Mouse (Mus musculus) small intestine, adult 2 months (tissue): ENCODE data around the gene Il18. TPM values are rescaled to one million over a fixed set of nuclear protein-coding genes. Genes with fewer than 3 reads are reported as not detected.

Source experiments
- H3K27ac ChIP-seq: fragments of 200-500 bp; 2 replicates; pipeline ENCODE4 v1.5.1; 2012; ENCODE audit warnings: low read depth, low read length, control low read depth, inconsistent platforms; ENCODE audit not compliant: insufficient read depth
- H3K27me3 ChIP-seq: fragments of 200-500 bp; 2 replicates; pipeline ENCODE4 v1.6.1; 2012; ENCODE audit warnings: mild to moderate bottlenecking, moderate library complexity, low read length, inconsistent platforms; ENCODE audit not compliant: control insufficient read depth, insufficient read depth
- H3K36me3 ChIP-seq: fragments of 200-500 bp; 2 replicates; pipeline ENCODE4 v1.6.1; 2012; ENCODE audit warnings: mild to moderate bottlenecking, low read length, control low read depth, inconsistent platforms; ENCODE audit not compliant: control insufficient read depth, insufficient read depth
- H3K4me1 ChIP-seq: fragments of 200-500 bp; 2 replicates; pipeline ENCODE4 v1.6.1; 2012; ENCODE audit warnings: low read length, inconsistent platforms, mixed read lengths; ENCODE audit not compliant: control insufficient read depth, insufficient read depth, insufficient read length
- H3K4me3 ChIP-seq: fragments of 200-500 bp; 2 replicates; pipeline ENCODE4 v1.5.1; 2012; ENCODE audit warnings: low read depth, mild to moderate bottlenecking, control low read depth, inconsistent platforms, low read length, moderate library complexity
- CTCF ChIP-seq: fragments of 200-500 bp; IDR thresholded peaks from 2 replicates; pipeline ENCODE4 v1.5.1; 2012; ENCODE audit warnings: low read depth, mild to moderate bottlenecking, control low read depth, inconsistent platforms, low read length, moderate library complexity, mixed read lengths; ENCODE audit not compliant: insufficient replicate concordance, insufficient read length; ENCODE audit errors: extremely low read depth
- POLR2A ChIP-seq: fragments of 200-500 bp; IDR thresholded peaks from 2 replicates; pipeline ENCODE4 v1.6.1; 2012; ENCODE audit warnings: low read depth, mild to moderate bottlenecking, control low read depth, inconsistent platforms, low read length, moderate library complexity
- WGBS: fragments of 180-500 bp; shearing (Covaris S2); methylation state at CpG from one replicate; pipeline ENCODE4 v1.1.7; 2018; 5-methylcytosine and 5-hydroxymethylcytosine counted together
- polyA plus RNA-seq: library from polyadenylated mRNA; depleted of rRNA; stranded (reverse); fragments of >200 nt; gene quantifications from 2 replicates; pipeline ENCODE4 v1.2.3, GENCODE M21; 2012

Gene Il18
- polyA plus RNA-seq, 1 experiment: 5.7 TPM

GRCm38 (mm10) chr9:50590856-50591518 lies 36.4 kb downstream of the Il18 start:
- no peak for TF ChIP-seq POLR2A
- TF ChIP-seq CTCF: no peak
- Histone ChIP-seq H3K27me3 (no peaks in the 10 kb centered on the region), H3K36me3 (peaks cover 9% of the 10 kb centered on the region), H3K4me3 (no peak overlapping the region), H3K27ac (no peak overlapping the region), H3K4me1 (peaks cover 29% of the 10 kb centered on the region)
- 75% methylated on average over 10 of the region's 10 CpGs for WGBS

- WGBS: 88% methylated on average over 9 of the region's 9 CpGs
- Histone ChIP-seq H3K4me3 (no peak overlapping the region), H3K4me1 (peaks cover 18% of the 10 kb centered on the region; the same call in 1 of the 2 replicates), H3K27ac (no peak overlapping the region), H3K27me3 (no peaks in the 10 kb centered on the region), H3K36me3 (peaks cover 25% of the 10 kb centered on the region)
- TF ChIP-seq POLR2A (no peak), CTCF (no peak)
Measured at GRCm38 (mm10) chr9:50592955-50593354, 38.3 kb downstream of the Il18 start.

- Histone ChIP-seq H3K36me3 (peaks cover 31% of the 10 kb centered on the region), H3K27ac (no peak overlapping the region), H3K4me1 (peaks cover 15% of the 10 kb centered on the region; the same call in 1 of the 2 replicates), H3K4me3 (no peak overlapping the region), H3K27me3 (no peaks in the 10 kb centered on the region)
- WGBS: 67% methylated on average over 3 of the region's 3 CpGs
- peak; percentile 55; the same call in 1 of the 2 replicates for TF ChIP-seq CTCF
- TF ChIP-seq POLR2A: no peak
Measured at GRCm38 (mm10) chr9:50593544-50593943, 38.9 kb downstream of the Il18 start.

GRCm38 (mm10) chr9:50594794-50595417 lies 40.3 kb downstream of the Il18 start:
- H3K4me1 ChIP-seq: peaks cover 15% of the 10 kb centered on the region
- WGBS: 25% methylated on average over 12 of the region's 12 CpGs
- H3K36me3 ChIP-seq: peaks cover 41% of the 10 kb centered on the region
- no peak overlapping the region for H3K4me3 ChIP-seq
- H3K27ac ChIP-seq: peak overlapping the region; percentile 65
- H3K27me3 ChIP-seq: no peaks in the 10 kb centered on the region
- TF ChIP-seq CTCF (no peak), POLR2A (no peak)

- 84% methylated on average over 8 of the region's 8 CpGs for WGBS
- Histone ChIP-seq H3K4me3 (no peak overlapping the region), H3K36me3 (peaks cover 48% of the 10 kb centered on the region), H3K4me1 (peaks cover 14% of the 10 kb centered on the region), H3K27ac (no peak overlapping the region), H3K27me3 (no peaks in the 10 kb centered on the region)
- no peak for TF ChIP-seq CTCF
Measured at GRCm38 (mm10) chr9:50596973-50597372, 42.3 kb downstream of the Il18 start.

GRCm38 (mm10) chr9:50601536-50601935 lies 46.9 kb downstream of the Il18 start:
- WGBS: 40% methylated on average over 6 of the region's 6 CpGs
- peaks cover 9% of the 10 kb centered on the region for H3K4me1 ChIP-seq
- H3K36me3 ChIP-seq: peaks cover 43% of the 10 kb centered on the region
- H3K4me3 ChIP-seq: peak overlapping the region; percentile 15; the same call in 1 of the 2 replicates
- H3K27ac ChIP-seq: peak overlapping the region; percentile 57
- no peaks in the 10 kb centered on the region for H3K27me3 ChIP-seq
- TF ChIP-seq CTCF: no peak
- TF ChIP-seq POLR2A: no peak

- Histone ChIP-seq H3K27ac (peak overlapping the region; percentile 82), H3K27me3 (no peaks in the 10 kb centered on the region), H3K4me1 (peaks cover 10% of the 10 kb centered on the region), H3K4me3 (peak overlapping the region; percentile 58), H3K36me3 (peaks cover 37% of the 10 kb centered on the region)
- WGBS: 27% methylated on average over 7 of the region's 7 CpGs
- TF ChIP-seq POLR2A (no peak), CTCF (no peak)
Measured at GRCm38 (mm10) chr9:50602055-50602845, 47.6 kb downstream of the Il18 start.
